Mouse (Mus musculus) kidney, adult 8-10 months (tissue): ENCODE measurements at regions not wholly inside any gene's neighbourhood (a gene's known extent, or its start where the extent isn't known, plus 50 kb on each side); places are given as distances from the start of the nearest gene placed in this dataset.

ENCODE experiments used
- DNase-seq, 2 experiments: peaks; one replicate each; pipeline ENCODE4 v3.0.0; 2022

DNA sequence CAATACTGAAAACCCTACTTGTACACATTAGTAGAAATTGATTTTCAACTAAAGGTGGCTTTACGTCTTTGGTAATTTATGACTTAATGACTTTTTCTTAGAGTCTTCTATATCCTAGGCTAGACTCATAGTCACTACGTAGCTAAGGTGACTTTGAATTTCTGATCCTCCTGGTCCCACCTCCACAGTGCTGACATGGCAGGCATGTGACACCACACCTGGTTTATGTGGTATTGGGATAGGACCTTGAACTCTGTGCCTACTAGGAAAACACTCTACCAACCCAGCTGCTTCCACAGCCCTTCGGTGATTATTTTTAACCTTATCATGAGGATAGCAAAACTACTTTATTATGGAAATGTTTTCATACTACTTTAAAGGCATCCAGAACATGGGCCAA is 51.5 kb upstream of the D7Ertd443e start:
- no peak for DNase-seq

DNA sequence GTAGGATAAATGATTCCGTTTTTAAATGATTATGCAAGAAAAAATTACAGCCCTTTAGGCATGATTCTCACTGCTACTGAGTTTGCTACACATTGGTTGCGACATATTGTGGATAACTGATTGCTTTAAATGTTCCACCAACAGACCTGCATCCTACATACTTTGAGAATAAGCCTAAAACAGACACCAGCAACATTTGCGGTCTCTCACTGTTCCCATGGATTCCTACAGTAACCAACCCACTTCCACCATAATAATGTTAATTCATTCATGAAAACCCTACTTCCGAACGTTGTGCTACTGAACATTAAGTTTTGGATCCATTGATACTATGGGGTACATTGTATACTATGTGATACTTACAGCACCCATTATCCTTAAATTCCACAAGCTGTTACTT is 53.8 kb upstream of the D7Ertd443e start:
- no peak for DNase-seq

- DNase-seq: no peak
These were observed 59.7 kb upstream of the D7Ertd443e start for GRCm38 (mm10) chr7:134445008-134445806.

DNA sequence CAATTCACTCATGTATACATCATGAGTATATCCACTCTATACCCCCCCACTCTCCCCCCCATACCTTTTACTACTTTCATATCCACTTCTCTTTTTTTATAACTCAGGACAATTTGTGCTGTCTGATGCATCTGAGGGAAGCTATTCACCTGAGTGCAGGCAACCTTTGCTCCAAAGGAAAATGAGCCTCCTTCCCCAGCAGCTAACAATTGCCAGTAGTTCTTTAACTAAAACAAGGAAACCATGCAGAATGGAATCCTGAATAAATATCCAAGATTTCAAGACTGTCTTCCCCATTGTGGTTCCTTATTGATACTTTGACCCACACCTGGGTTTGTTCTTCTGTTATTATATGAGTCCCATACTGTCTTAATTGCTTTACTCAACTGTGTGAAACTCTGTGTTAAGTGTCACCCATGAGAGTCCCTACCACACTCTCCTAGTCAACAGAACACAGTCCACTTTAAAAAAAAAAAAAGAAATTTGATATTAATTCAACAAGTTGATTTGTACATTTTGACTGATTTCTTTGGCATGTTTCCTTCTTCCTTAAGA is 62.3 kb upstream of the D7Ertd443e start:
- DNase-seq: peak; percentile 26 to 38

DNA sequence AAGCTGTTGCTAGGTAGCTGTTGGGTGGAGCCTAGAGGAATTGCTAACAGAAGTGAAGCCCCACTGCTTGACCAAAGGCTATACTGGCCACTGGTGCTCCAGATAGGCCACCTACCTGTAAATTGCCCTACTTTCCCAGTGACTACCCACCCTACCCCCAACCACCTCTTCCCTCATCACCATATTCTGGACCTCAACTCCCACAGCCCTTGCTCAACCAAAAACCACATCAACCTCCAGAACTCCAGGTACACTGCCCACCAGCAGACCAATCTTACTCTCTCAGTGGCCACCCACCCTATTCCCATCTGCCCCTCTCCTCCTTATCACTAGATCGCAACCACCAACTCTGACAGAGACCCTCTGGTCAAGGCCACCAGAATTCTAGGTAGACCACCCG is 63.4 kb upstream of the D7Ertd443e start:
- no peak for DNase-seq

GRCm38 (mm10) chr7:134462677-134463076 is 77.2 kb upstream of the D7Ertd443e start:
- no peak for DNase-seq

- no peak for DNase-seq
These were observed 77.9 kb upstream of the D7Ertd443e start for GRCm38 (mm10) chr7:134463380-134463779.

GRCm38 (mm10) chr7:134467216-134467615 is 81.8 kb upstream of the D7Ertd443e start:
- no peak for DNase-seq

GRCm38 (mm10) chr7:134471286-134471685 is 85.8 kb upstream of the D7Ertd443e start:
- DNase-seq: peak in 1 of 2 experiments; percentile 19

DNA sequence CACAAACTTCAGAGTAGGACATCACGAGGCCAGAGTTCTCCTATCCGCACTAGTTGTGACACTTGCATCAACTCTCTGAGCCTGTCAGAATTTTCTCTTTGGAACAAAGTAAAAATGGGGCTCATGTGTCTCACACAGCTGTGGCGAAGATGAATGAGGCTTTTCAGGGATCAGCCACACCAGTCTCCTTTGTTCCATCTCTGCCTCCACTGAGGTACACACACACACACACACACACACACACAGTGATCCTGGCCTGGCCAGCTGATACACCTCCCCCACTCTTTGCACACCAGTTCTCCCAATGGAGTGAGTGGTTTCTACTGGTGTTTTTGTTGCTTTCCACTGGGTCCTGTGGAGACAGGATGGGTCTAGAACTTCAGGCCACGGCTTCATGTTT is 105.9 kb upstream of the D7Ertd443e start:
- no peak for DNase-seq

- peak; percentile 40 to 70 for DNase-seq
These were observed 111.8 kb upstream of the D7Ertd443e start for GRCm38 (mm10) chr7:134497219-134497618.

DNA sequence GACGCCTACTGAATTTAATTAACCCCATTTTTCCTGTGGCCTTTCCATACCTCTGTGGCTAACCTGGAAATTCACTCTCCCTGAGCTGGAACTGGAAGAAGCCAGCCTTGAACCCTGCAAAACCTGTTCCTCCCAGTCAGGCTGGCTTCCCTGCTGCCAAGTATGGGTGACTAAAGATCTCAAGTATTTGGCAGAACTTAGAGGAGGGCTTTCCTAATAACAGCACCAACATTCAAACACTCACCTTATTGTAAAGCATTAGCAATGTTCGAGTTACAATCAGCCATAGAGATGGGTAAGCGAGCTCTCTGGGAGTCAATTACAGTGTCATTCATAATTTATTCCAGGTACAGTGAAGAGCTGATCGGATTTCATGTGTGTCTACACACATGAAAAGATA is 112.4 kb upstream of the D7Ertd443e start:
- DNase-seq: peak; percentile 28 to 44

GRCm38 (mm10) chr7:134498716-134499115 is 113.3 kb upstream of the D7Ertd443e start:
- peak; percentile 71 to 84 for DNase-seq

DNA sequence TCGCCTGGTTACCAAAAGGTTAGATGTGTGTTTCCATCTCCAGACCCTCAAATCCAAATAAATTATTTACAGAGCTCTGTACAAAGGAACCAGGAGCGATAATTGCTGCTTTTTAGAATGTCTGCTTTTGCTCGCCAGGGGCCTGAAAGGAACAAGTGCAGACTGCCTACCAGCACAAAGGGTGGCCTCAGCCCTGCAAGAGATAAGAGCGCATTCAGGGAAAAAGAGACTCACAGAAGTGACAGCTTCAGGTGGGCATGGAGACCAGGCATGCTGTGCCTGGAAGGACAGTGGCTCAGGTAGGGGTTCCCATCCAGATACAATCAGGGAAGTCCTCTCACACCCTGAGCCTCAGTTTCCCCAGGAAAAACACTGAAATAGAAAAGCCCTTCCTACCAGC is 114.0 kb upstream of the D7Ertd443e start:
- DNase-seq: peak in 1 of 2 experiments; percentile 23

- DNase-seq: peak; percentile 29 to 61
These were observed 114.7 kb upstream of the D7Ertd443e start for GRCm38 (mm10) chr7:134500210-134500609.

GRCm38 (mm10) chr7:134501079-134501478 is 115.6 kb upstream of the D7Ertd443e start:
- DNase-seq: no peak

DNA sequence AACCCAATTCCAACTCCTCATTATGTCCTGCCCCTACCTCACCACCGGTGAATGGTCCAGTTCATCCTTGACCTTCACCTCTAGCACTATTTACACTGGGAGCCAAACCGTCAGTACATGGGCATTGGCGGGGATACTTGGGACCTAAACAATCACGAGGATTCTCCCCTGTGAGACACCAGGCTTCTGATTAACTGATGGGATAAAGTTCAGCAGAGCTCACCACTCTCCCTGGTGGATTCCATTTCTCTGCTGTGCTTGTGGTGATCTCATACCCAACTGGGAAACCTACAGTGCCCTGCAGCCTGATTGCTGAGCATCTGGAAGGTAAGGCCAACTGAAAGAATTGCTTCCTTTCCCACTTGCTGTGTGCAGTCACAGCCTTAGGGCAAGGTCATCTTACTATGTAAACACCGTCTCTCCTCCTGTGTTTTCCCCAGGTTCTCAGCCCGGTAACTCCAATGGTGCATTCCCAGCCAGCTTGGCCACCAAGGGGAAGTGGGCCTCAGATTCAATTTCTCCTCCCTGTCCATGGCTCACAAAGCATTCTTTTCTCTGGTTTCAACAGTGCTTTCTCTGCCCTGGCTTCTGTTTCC is 125.0 kb upstream of the D7Ertd443e start:
- peak; percentile 34 to 57 for DNase-seq

DNA sequence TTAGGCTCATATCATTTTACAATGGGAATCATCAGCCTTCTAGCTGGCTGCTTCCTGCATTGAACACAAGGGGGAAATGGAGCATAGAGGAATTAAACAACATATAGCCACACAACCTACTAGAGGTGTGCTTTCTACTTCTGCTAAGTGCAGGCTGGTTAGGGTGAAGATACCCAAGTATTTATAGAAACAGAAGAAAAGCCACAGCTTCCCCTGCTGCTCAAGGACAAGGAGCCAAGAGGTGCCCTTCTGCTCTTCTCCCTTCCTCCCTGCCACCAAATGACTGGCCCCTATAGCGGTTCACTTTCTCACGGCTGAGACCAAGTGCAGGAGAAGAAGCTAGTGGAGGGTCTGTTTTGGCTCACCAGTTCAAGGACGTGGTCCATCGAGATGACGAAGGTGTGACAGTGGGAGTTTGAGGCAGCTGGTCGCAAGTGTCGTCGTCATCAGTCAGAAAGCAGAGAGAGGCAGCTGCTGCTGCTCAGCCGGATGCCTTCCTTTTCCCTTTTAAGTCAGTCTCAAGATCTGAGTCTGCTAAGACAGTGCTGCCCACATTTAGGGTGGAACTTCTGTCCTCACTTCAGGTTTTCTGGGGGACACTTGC is 134.0 kb upstream of the D7Ertd443e start:
- no peak for DNase-seq

- DNase-seq: no peak
These were observed 138.4 kb upstream of the D7Ertd443e start for GRCm38 (mm10) chr7:134523897-134524296.

DNA sequence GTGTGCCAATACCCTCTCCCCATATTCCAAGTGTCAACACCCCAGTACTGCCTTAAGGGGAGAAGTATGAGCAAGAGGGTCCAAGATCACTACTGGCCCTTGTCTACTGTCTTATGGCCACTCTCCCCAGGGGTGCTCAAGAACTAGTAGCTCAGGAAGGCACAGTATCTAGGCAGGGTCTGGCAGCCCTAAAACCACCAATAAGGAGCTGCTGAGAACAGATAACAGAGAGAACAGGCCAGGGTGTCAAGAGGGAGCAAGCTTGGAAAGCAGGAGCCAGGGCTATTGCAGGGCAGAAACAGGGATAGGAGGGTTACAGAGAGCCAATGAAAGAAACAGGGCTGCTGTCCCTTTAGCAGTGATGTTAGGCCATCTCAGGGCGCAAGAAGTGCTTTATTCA is 139.6 kb upstream of the D7Ertd443e start:
- DNase-seq: no peak

DNA sequence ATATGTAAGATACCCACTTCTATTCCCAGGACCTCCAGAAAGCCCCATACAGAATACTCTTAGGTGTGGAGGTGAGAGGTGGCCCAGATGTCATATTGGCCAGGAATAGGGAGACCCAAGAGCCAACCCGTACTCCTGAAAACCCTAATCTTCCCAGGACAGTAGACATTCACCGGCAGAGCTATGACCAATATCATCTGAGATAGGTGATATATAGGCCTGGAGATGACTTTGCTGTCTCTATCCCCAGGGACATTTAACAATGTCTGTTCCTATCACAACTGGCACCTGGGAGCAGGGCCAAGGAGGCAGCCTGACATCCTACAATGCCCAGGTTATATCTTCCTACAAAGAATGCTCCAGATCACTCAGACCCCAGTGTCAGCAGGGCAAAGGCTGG is 140.0 kb upstream of the D7Ertd443e start:
- DNase-seq: no peak

GRCm38 (mm10) chr7:134527351-134527750 is 141.9 kb upstream of the D7Ertd443e start:
- DNase-seq: no peak

GRCm38 (mm10) chr7:134528026-134528425 is 142.4 kb upstream of the Dock1 start:
- DNase-seq: no peak

DNA sequence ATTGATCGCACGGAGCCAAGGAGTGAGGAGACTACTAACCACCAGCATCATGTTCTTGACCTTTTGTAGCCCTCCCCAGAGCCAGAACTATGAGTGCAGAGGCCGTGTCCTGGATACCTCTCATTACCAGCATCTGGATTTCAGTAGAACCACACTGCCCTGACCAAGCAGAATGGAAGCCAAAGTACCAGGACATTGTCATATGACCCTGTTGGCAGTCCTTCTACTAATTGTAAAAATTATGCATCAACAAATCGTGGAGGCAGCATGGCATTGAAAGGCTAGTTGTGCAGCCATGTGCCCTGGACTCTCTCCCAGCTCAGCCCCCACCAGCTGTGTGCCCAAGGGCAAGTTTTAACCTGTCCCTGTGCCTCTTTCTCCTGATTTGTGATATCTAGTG is 135.6 kb upstream of the Dock1 start:
- peak; percentile 59 to 73 for DNase-seq
